In the genomic region with DNA sequence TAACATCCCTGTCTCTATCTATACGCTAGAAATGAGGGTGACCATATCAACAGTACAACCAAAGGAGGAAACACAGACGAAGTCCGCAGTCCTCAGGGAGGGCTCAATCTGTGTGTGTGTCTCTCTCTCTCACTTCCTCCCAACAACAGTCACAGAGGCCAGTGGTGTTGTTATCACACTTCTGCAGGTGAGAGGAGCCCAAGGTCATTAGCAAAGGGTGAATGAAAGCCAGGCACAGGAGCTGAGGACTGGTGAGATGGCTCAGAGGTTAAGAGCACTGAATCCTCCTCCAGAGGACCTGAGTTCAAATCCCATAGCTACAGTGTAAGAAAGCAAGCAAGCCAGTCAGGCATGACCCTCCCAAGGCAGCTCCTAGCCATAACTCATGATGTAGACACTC, we compare ENCODE assay signal across 16 mouse cellular contexts.
DNase-seq lines count a peak whose midpoint lies in the region; ATAC-seq lines count a peak whose summit lies in the region.
"Had no signal": no experiment of that assay in that cellular context is flagged by ENCODE, and none has a peak within 500 bp of the region (broad histone marks: within the 10 kb centered on the region; RNA-seq: fewer than 3 reads in every experiment).

No protein-coding gene starts in this region.

- peaks cover 27% of the 10 kb centered on the region for H3K4me1 ChIP-seq in liver, embryonic 11.5 days (replicated peaks; ENCODE audit: control insufficient read depth, insufficient read depth, low read length)
- 0 out of 2 replicates have a peak, but pooled peaks cover 5% of the 10 kb centered on the region for H3K4me1 ChIP-seq in kidney, embryonic 14.5 days (ENCODE audit: control insufficient read depth, insufficient read depth, low read length)
- H3K4me1 ChIP-seq: hindbrain, embryonic 12.5 days; neural tube, embryonic 15.5 days; stomach, embryonic 15.5 days had no signal

- no peaks in the 10 kb centered on the region for H3K9me3 ChIP-seq in liver, embryonic 11.5 days (ENCODE audit: control insufficient read depth, low read length)
- H3K9me3 ChIP-seq in kidney, embryonic 14.5 days (ENCODE audit: control insufficient read depth, low read length): no peaks in the 10 kb centered on the region
- H3K9me3 ChIP-seq: embryonic facial prominence, embryonic 12.5 days; hindbrain, embryonic 12.5 days; megakaryocyte, embryonic 14.5 days; neural tube, embryonic 15.5 days; stomach, embryonic 15.5 days had no signal

- 0 out of 2 replicates have a peak, but pooled peaks cover 3% of the 10 kb centered on the region for H3K27me3 ChIP-seq in liver, embryonic 11.5 days (replicated peaks; ENCODE audit: control insufficient read depth, insufficient read depth, low read length)
- no peaks in the 10 kb centered on the region for H3K27me3 ChIP-seq in kidney, embryonic 14.5 days (ENCODE audit: control insufficient read depth, insufficient read depth, low read length)
- H3K27me3 ChIP-seq: stomach, embryonic 15.5 days had no signal

- H3K4me3 ChIP-seq in liver, embryonic 11.5 days (ENCODE audit: low read depth, low read length): no peak overlapping the region
- no peak overlapping the region for H3K4me3 ChIP-seq in kidney, embryonic 14.5 days (ENCODE audit: low read length)
- H3K4me3 ChIP-seq: embryonic facial prominence, embryonic 12.5 days; gastrocnemius, adult 2 months; hindbrain, embryonic 12.5 days; megakaryocyte, embryonic 14.5 days; neural tube, embryonic 15.5 days; stomach, embryonic 15.5 days had no signal

- no peak overlapping the region for H3K9ac ChIP-seq in liver, embryonic 11.5 days (ENCODE audit: low read depth, low read length)
- no peak overlapping the region for H3K9ac ChIP-seq in kidney, embryonic 14.5 days (ENCODE audit: low read depth, low read length)
- H3K9ac ChIP-seq: embryonic facial prominence, embryonic 12.5 days; hindbrain, embryonic 12.5 days; neural tube, embryonic 15.5 days; stomach, embryonic 15.5 days had no signal

- H3K27ac ChIP-seq in liver, embryonic 11.5 days (ENCODE audit: low read depth, low read length): 0 out of 2 replicates have a peak overlapping the region, but pooled peaks have one; percentile 32
- no peak overlapping the region for H3K27ac ChIP-seq in kidney, embryonic 14.5 days (ENCODE audit: low read depth, low read length)
- H3K27ac ChIP-seq: embryonic facial prominence, embryonic 12.5 days; gastrocnemius, adult 2 months; hindbrain, embryonic 12.5 days; neural tube, embryonic 15.5 days; stomach, embryonic 15.5 days had no signal

- intact Hi-C loops in heart, postnatal 25 days (cut with DNase I): loop anchor here (1.0 to 2.0 kb wide), 2 partner anchors 170 to 331 kb away; no protein-coding TSS in a partner anchor
- intact Hi-C loops in left cerebral cortex, postnatal 4 days (cut with DNase I): loop anchor here (2.0 to 10.0 kb wide), 3 partner anchors 75 to 327 kb away; partner anchors contain the start of gene Agpat4

- 39% methylated on average over 3 of the region's 3 CpGs for WGBS in liver, embryonic 11.5 days
- WGBS in kidney, embryonic 14.5 days: 78% methylated on average over 3 of the region's 3 CpGs

- ATAC-seq in liver, embryonic 11.5 days (replicated peaks; ENCODE audit: low FRiP score): no peak
- ATAC-seq in kidney, embryonic 14.5 days (ENCODE audit: low FRiP score, low TSS enrichment): no peak
- ATAC-seq: intestine, postnatal 0 days; midbrain, embryonic 16.5 days had no signal

- peak; percentile 41 for DNase-seq in heart, adult 11 months
- no peak for DNase-seq in heart, postnatal 25 days (ENCODE audit: low spot score)
- peak; percentile 28 for DNase-seq in testis, postnatal 10 days (ENCODE audit: low spot score)
- no peak for DNase-seq in testis, postnatal 14 days (ENCODE audit: low spot score)
- DNase-seq in liver, embryonic 11.5 days (ENCODE audit: low spot score): no peak
- DNase-seq in left cerebral cortex, adult 11 months (ENCODE audit: low spot score): no peak
- DNase-seq in left cerebral cortex, postnatal 4 days: no peak

- no peak overlapping the region for H3K4me2 ChIP-seq in liver, embryonic 11.5 days
- H3K4me2 ChIP-seq in kidney, embryonic 14.5 days (replicated peaks; ENCODE audit: low read depth, low read length): no peak overlapping the region
- H3K4me2 ChIP-seq: embryonic facial prominence, embryonic 12.5 days; hindbrain, embryonic 12.5 days; neural tube, embryonic 15.5 days; stomach, embryonic 15.5 days had no signal

- H3K36me3 ChIP-seq in liver, embryonic 11.5 days (ENCODE audit: control insufficient read depth, insufficient read depth, low read length): no peaks in the 10 kb centered on the region
- no peaks in the 10 kb centered on the region for H3K36me3 ChIP-seq in kidney, embryonic 14.5 days (ENCODE audit: control insufficient read depth, insufficient read depth, low read length)
- H3K36me3 ChIP-seq: embryonic facial prominence, embryonic 12.5 days; hindbrain, embryonic 12.5 days; neural tube, embryonic 15.5 days; stomach, embryonic 15.5 days had no signal

Comparison
In these comparisons a context has a peak if more than half of its experiments do, and no peak if none do; other contexts are left out.
1. DNase-seq: peak in heart, adult 11 months (single experiment) and testis, postnatal 10 days (single experiment); none in heart, postnatal 25 days (single experiment), testis, postnatal 14 days (single experiment), liver, embryonic 11.5 days (single experiment), left cerebral cortex, adult 11 months (single experiment) and left cerebral cortex, postnatal 4 days (single experiment).